Mouse (Mus musculus): ENCODE data around the gene Il9r. TPM values are rescaled to one million over a fixed set of nuclear protein-coding genes. Genes with fewer than 3 reads are reported as not detected.
"Not testable (repeated sequence)": the region's sequence is repeated elsewhere in the genome, so short reads cannot be mapped to it uniquely, and the experiment has no call there.

Il9r gene
- polyA plus RNA-seq, 1 experiment from 2014 or later, result 0.05 TPM

DNA sequence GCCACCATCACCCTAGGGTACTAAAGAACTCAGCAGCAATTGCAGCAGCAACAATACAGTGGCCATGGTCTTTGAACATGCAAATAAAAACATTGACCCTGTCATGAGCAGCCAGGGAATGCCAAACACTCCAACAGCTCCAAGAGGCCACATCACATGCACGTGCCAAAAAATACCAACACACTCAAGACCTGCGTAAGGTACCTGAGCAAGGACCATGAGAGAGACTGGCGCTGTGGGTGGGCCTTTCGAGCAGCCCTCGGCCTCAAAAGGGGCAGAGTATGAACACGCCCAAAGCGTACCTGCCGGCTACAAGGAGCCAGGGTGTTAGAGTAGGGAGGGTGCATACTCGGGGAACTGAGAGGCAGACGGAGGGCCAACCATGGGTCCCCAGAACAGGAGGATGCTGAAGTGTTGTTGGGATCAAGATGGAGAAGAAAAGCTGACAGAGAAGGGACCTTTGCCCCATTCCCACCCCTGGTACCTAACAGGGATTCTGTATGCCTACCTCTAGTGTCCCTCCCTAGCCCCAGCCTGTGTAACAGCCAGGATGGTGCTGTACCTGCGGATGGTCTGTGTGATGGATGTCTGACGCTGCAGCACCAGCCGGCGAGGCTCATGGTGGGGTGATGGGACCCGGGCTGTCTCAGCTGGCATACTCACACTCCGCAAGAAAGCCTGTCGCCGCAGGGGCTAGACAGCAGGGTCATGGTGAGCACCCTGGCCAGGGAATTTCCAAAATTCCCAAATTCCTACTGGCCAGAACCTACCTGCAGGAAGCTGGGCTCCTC is 15.5 kb upstream of the Il9r start:
- Histone ChIP-seq H3K4me1 (ENCODE audit: insufficient read depth) (no peaks in the 10 kb centered on the region), H3K36me3 (replicated peaks; ENCODE audit: insufficient read depth, low read length) (0 out of 2 replicates have a peak, but pooled peaks cover 6% of the 10 kb centered on the region), H3K9me3 (ENCODE audit: low read length) (no peaks in the 10 kb centered on the region), H3K27ac (ENCODE audit: low read depth) (no peak overlapping the region), H3K4me3 (ENCODE audit: low read depth, low read length) (no peak overlapping the region), H3K4me2 (ENCODE audit: low read depth, low read length) (no peak overlapping the region), H3K9ac (replicated peaks) (no peak overlapping the region), H3K27me3 (ENCODE audit: insufficient read depth, low read length) (peaks cover 18% of the 10 kb centered on the region)
- DNase-seq (no peak), ATAC-seq (no peak)
- 86% methylated on average over 18 of the region's 18 CpGs for WGBS (ENCODE audit: insufficient replicate concordance)
- TF ChIP-seq CTCF (IDR thresholded peaks at IDR 0.05; ENCODE audit: low read depth) (no peak), EP300 (IDR thresholded peaks at IDR 0.05; ENCODE audit: low read depth) (no peak)

DNA sequence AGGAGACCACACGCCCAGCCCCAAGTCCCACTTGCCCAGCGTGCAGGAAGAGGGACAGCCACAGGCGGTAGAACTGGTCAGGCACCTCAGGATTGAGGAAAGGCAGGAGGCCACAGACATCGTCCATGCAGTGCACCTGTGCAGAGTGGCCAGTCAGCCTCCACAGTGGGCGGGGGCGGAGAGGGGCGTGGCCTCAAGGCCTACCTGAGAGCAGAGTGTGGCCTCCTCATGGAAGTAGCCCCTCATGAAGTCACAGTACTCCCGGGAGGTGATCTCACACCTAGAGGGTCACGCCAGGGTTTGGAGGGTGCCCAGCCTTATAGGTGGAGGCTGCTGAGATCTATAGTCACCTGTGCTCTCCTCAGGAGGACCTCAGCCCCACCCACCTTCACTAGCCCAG is 10.5 kb upstream of the Il9r start:
- Histone ChIP-seq H3K4me1 (ENCODE audit: insufficient read depth) (peaks cover 6% of the 10 kb centered on the region), H3K27ac (ENCODE audit: low read depth) (no peak overlapping the region), H3K4me2 (ENCODE audit: low read depth, low read length) (no peak overlapping the region), H3K9me3 (ENCODE audit: low read length) (no peaks in the 10 kb centered on the region), H3K36me3 (replicated peaks; ENCODE audit: insufficient read depth, low read length) (peaks cover 25% of the 10 kb centered on the region), H3K4me3 (ENCODE audit: low read depth, low read length) (no peak overlapping the region), H3K27me3 (ENCODE audit: insufficient read depth, low read length) (no peaks in the 10 kb centered on the region), H3K9ac (replicated peaks) (no peak overlapping the region)
- WGBS (ENCODE audit: insufficient replicate concordance), result 79% methylated on average over 9 of the region's 9 CpGs
- TF ChIP-seq EP300 (IDR thresholded peaks at IDR 0.05; ENCODE audit: low read depth) (no peak), CTCF (IDR thresholded peaks at IDR 0.05; ENCODE audit: low read depth) (no peak)
- ATAC-seq, result no peak
- DNase-seq, result no peak

DNA sequence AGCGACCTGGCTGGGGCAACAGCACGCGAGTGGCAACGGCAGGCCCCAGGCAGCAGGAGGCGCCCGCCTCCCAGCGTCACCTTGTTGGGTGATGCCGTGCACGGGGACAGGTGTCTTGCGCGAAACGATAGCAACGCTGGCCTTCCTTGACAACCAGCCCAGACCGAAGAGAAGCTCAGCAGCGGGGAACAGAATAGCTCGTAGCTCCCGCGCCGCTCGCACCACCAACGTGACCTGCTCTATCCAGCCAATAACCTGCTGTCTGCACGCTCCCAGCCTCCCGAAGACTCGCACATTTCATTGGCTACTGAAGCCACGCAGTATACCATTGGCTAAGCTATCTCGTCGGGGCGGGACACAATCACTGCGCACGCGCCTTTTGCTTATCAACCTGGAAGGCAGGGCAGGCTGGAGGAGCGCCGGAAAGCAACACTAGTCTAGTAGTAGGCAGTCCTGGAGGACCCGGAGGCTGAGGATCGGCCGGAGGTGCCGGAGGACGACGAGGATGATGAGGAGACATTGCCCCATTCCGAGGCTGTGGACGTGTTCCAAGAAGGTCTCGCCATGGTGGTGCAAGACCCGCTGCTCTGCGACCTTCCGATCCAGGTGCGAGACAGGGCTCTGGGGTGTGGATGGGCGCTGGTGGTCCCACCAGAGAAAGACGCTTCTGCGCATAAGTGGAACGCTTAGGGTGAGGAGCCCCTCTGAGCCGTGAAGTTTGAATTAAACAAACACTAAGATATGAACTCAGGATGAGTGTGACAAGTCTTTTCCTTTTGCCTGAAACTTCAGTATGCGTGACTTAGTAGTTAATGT is 5.2 kb upstream of the Il9r start, which contains the start of gene Snrnp25:
Gene Snrnp25 (plus strand): TSS at position 358 of the 816 bp plus-strand sequence.
- ATAC-seq (peak; percentile 100), DNase-seq (peak; percentile 96)
- Histone ChIP-seq H3K27me3 (ENCODE audit: insufficient read depth, low read length) (no peaks in the 10 kb centered on the region), H3K36me3 (replicated peaks; ENCODE audit: insufficient read depth, low read length) (peaks cover 19% of the 10 kb centered on the region), H3K4me3 (ENCODE audit: low read depth, low read length) (peak within 1 kb of the TSS; percentile 69), H3K27ac (ENCODE audit: low read depth) (peak within 1 kb of the TSS; percentile 69), H3K4me2 (ENCODE audit: low read depth, low read length) (peak within 1 kb of the TSS; percentile 93), H3K9ac (replicated peaks) (peak within 1 kb of the TSS; percentile 84), H3K9me3 (ENCODE audit: low read length) (no peaks in the 10 kb centered on the region), H3K4me1 (ENCODE audit: insufficient read depth) (peaks cover 16% of the 10 kb centered on the region)
- WGBS (ENCODE audit: insufficient replicate concordance), result under 1% methylated on average over 52 of the region's 52 CpGs
- TF ChIP-seq CTCF (IDR thresholded peaks at IDR 0.05; ENCODE audit: low read depth) (peak; percentile 68), EP300 (IDR thresholded peaks at IDR 0.05; ENCODE audit: low read depth) (no peak)

DNA sequence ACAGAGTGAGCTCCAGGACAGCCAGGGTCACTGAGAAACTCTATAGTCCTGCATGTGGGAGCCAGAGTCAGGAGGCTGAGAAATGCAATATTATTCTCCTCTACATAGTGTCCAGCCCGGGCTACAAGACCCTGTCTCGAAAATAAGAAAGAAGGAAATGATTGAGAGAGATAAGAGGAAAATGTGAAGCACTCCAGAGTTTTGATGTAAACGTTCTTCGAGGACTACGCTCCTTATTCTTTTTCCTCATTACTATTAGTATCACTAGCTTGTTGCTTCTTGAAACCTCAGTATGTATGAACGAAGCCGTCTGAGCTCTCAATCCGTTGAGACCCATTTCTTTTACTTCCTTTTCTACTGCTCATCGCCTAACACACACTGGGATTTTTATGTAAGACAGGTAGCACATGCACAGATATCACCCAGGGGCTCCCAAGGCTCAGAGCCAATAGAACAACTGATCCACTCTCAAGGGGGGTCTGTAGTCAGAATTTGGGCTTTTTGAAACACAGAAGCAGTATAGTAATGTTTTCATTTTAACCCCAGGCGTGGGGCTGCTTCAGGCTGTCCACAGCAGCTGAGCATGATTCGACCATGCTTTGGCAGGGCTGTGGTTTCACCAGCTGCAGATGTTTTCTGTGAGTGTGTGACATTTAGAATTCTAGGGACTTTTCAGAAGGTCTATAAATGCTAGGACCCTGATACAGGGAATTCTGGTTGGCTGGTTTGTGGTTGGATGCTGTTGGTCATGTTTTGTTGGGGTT is 2.0 kb upstream of the Il9r start:
- DNase-seq (no peak), ATAC-seq (no peak)
- Histone ChIP-seq H3K36me3 (replicated peaks; ENCODE audit: insufficient read depth, low read length) (no peaks in the 10 kb centered on the region), H3K4me1 (ENCODE audit: insufficient read depth) (peaks cover 16% of the 10 kb centered on the region), H3K27me3 (ENCODE audit: insufficient read depth, low read length) (no peaks in the 10 kb centered on the region), H3K4me2 (ENCODE audit: low read depth, low read length) (no peak overlapping the region), H3K27ac (ENCODE audit: low read depth) (no peak overlapping the region), H3K4me3 (ENCODE audit: low read depth, low read length) (no peak overlapping the region), H3K9me3 (ENCODE audit: low read length) (no peaks in the 10 kb centered on the region), H3K9ac (replicated peaks) (no peak overlapping the region)
- no peak for TF ChIP-seq CTCF (IDR thresholded peaks at IDR 0.05; ENCODE audit: low read depth)
- no peak for TF ChIP-seq EP300 (IDR thresholded peaks at IDR 0.05; ENCODE audit: low read depth)
- 41% methylated on average over 11 of the region's 11 CpGs for WGBS (ENCODE audit: insufficient replicate concordance)

DNA sequence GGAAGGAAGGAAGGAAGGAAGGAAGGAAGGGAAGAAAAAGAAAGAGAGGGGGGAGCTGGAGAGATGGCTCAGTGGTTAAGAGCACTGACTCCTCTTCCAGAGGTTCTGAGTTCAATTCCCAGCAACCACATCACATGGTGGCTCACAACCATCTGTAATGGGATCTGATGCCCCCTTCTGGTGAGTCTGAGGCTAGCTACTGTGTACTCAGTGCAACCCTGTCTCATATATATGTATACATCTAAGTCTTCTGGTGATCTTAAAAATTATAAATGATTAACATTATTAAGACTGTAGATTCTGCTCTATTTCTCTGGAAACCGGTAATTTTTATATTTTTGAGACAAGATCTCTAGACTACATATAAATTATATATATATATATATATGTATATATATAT is 913 bp upstream of the Il9r start:
- H3K27ac ChIP-seq (ENCODE audit: low read depth); H3K4me3 ChIP-seq (ENCODE audit: low read depth, low read length); H3K9ac ChIP-seq (replicated peaks); H3K9me3 ChIP-seq (ENCODE audit: low read length); ATAC-seq; H3K27me3 ChIP-seq (ENCODE audit: insufficient read depth, low read length); H3K36me3 ChIP-seq (replicated peaks; ENCODE audit: insufficient read depth, low read length); DNase-seq; H3K4me2 ChIP-seq (ENCODE audit: low read depth, low read length): not testable (repeated sequence)
- H3K4me1 ChIP-seq (ENCODE audit: insufficient read depth), result peaks cover 14% of the 10 kb centered on the region
- 59% methylated on average over 1 of the region's 1 CpGs for WGBS (ENCODE audit: insufficient replicate concordance)
- TF ChIP-seq CTCF (IDR thresholded peaks at IDR 0.05; ENCODE audit: low read depth), result peak; percentile 46

DNA sequence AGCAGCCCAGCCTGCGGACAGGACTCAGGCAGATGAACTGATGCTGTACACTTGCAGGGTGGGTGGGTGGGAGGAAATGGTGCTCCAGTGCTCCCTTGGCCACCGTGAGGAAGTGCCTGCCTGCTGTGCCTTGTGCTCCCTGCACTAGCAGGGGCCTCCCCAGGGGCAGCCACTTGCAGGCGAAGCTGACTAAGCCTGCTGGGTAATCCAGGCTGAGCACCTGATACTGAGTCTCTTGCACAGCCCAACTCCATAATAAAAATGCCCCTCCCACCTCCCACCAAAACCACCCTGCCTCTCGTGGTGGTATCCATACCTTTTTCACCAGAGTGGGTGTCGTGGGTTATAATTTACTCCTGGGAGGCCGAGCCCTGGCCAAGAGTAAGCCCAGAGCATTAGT is 849 bp downstream of the Il9r start:
- DNase-seq, result no peak
- Histone ChIP-seq H3K4me3 (ENCODE audit: low read depth, low read length) (no peak overlapping the region), H3K4me1 (ENCODE audit: insufficient read depth) (no peaks in the 10 kb centered on the region; the same call in 1 of the 2 replicates), H3K4me2 (ENCODE audit: low read depth, low read length) (no peak overlapping the region), H3K9ac (replicated peaks) (no peak overlapping the region), H3K27me3 (ENCODE audit: insufficient read depth, low read length) (no peaks in the 10 kb centered on the region), H3K27ac (ENCODE audit: low read depth) (no peak overlapping the region), H3K36me3 (replicated peaks; ENCODE audit: insufficient read depth, low read length) (no peaks in the 10 kb centered on the region), H3K9me3 (ENCODE audit: low read length) (no peaks in the 10 kb centered on the region)
- TF ChIP-seq CTCF (IDR thresholded peaks at IDR 0.05; ENCODE audit: low read depth) (no peak), EP300 (IDR thresholded peaks at IDR 0.05; ENCODE audit: low read depth) (no peak)
- no peak for ATAC-seq
- WGBS (ENCODE audit: insufficient replicate concordance), result 44% methylated on average over 6 of the region's 6 CpGs

Data from liver, postnatal 0 days (tissue).